Mouse (Mus musculus) brain, adult 2 months (tissue): ENCODE data around the gene Nrp2.

Experiments used
- DNase-seq: peaks from one replicate; pipeline ENCODE4 v3.0.0; 2011; ENCODE audit warnings: low read depth, low spot score

Gene Nrp2

DNA sequence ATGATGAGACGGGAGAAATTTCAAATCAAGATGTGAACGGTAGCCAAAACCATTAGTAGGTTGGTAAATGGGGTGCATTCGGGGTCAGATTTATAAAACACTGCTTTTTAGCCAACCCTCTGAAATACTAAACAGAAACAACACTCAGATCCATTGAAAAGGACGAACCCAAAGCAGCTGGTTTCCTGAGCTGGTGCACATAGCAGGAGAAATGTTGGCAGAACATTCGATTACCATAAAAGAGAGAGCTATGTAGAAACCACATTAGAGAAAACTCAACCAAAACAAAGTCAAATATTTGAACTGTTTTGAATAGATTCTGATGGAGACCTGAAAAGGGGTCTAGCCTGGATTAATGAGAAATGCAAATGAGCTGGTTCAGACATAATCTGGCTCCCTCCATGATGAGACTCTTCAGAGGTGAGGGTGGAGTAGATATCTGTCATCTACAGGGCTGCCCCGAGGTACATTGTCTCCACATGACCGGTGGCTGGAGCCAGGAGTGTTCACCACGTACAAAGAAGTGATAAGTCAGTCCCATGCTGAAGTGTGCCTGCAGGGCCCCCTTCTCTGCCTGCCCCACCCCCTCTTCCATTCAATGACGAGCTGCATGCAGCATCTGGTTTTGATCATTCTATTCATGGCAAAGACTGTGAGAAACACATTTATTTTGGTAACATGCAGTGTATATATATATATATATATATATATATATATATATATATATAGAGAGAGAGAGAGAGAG lies 156.6 kb downstream of the Nrp2 start:
- no peak for DNase-seq

DNA sequence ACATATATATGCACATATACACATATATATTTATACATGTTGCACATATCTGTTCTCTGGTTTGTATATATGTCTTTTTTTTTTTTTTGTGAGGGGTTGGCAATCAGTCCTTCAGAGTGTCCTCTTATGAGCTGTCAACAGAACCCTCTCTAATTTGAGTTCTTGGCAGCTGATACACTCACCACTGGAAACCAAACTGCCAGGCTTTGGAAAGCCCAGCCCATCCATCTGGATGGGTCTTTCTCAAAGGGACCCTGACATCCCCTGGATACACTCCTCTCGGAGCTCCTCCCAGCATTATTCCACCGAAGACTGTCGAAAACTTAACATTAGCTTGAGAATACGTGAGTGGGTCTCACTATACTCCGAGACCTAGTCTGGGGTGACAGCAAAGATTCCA lies 157.2 kb downstream of the Nrp2 start:
- no peak for DNase-seq

DNA sequence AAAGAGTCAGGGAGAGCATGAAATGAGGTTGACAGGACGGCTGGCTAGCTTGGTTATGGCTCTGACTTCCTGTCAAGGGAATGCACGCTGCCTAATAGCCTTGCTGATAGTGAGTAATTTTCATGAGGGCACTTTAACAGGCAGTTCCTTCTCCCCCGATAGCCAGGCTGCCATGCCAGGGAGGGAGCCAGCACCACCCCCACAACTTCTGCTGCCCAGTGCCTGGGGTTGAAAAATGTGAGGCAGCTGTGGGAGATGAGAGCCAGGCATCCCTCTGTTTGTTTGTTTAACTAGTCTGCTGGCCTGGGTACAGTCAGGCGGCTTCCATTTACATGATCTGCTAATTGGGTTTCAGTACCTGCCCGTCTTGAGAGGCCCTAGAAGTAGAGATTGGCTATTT lies 157.7 kb downstream of the Nrp2 start:
- DNase-seq: peak; percentile 38
